Comparison of ENCODE assay signal across 10 mouse cellular contexts in the genomic region with DNA sequence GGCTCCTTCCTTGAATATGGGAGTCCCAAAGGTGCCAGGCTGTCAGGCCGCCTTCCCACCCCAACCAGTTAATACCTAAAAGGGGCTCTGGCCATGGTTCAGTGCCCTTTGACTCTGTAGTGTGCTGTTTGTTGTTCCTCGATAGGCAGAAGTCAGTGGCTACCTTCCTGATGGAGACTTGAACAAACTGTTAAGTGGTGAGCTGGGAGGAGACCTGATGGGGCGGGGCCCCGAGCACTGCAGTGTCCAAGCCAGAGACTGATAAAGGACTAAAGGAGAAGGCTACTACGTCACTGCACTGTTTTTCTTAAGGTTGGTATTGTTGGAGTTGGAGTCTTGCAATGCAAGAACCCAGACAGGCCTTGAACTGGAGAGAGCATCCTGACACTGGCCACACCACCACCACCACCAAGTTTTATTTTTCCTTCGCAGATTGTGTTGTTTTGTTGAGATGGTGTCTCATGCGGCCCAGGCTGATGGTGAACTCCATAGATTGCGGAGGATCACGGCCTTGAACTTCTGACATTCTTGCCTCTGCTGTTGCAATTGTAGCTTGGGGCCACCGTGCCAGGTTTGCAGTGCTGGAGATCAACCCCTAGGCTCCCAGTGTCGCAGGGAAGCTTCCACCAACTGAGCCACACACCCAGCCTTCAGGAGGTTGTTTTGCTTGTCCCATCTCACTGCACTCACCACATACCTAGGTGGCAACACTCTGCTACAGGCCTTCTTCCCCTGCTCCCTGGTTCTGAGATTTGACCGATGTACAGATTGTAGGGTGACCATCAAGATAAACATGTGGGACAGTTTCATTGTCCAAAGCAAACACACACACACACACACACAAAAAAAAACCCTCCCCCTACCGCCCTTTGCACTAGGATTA. TPM values are rescaled to one million over a fixed set of nuclear protein-coding genes. Genes with fewer than 3 reads are reported as not detected.
DNase-seq lines count a peak whose midpoint lies in the region; ATAC-seq and TF ChIP-seq lines count a peak whose summit lies in the region.
"Had no signal": no experiment of that assay in that cellular context is flagged by ENCODE, and none has a peak within 500 bp of the region (broad histone marks: within the 10 kb centered on the region; RNA-seq: fewer than 3 reads in every experiment).

No protein-coding gene starts in this region.

- peaks cover 46% of the 10 kb centered on the region for H3K4me1 ChIP-seq in midbrain, embryonic 10.5 days
- peaks cover 14% of the 10 kb centered on the region for H3K4me1 ChIP-seq in midbrain, embryonic 16.5 days (ENCODE audit: control insufficient read depth, insufficient read depth, low read length)
- no peaks in the 10 kb centered on the region; the same call in 1 of the 2 replicates for H3K4me1 ChIP-seq in liver, adult 2 months (ENCODE audit: control insufficient read depth, insufficient read depth, low read length)

- H3K4me3 ChIP-seq in midbrain, embryonic 10.5 days = peak overlapping the region; percentile 97; the same call in 1 of the 2 replicates
- H3K4me3 ChIP-seq in midbrain, embryonic 16.5 days (ENCODE audit: low read depth, low read length) = no peak overlapping the region
- H3K4me3 ChIP-seq in liver, adult 2 months (ENCODE audit: insufficient read depth, low read depth, low read length) = no peak overlapping the region
- H3K4me3 ChIP-seq: megakaryocyte, embryonic 14.5 days had no signal

- 55% methylated on average over 13 of the region's 13 CpGs for WGBS in midbrain, embryonic 10.5 days
- 66% methylated on average over 13 of the region's 13 CpGs for WGBS in midbrain, embryonic 16.5 days
- 60% methylated on average over 13 of the region's 13 CpGs for WGBS in liver, adult 2 months

- no peaks in the 10 kb centered on the region for H3K27me3 ChIP-seq in midbrain, embryonic 10.5 days (ENCODE audit: low read depth, poor library complexity, severe bottlenecking)
- H3K27me3 ChIP-seq in midbrain, embryonic 16.5 days (ENCODE audit: control insufficient read depth, insufficient read depth, low read depth, low read length) = no peaks in the 10 kb centered on the region
- no peaks in the 10 kb centered on the region for H3K27me3 ChIP-seq in liver, adult 2 months (ENCODE audit: control insufficient read depth, insufficient read depth, low read length)
- H3K27me3 ChIP-seq: megakaryocyte, embryonic 14.5 days had no signal

- no peak for TF ChIP-seq CTCF in liver, adult 2 months (IDR thresholded peaks at IDR 0.05; ENCODE audit: low read depth, low read length)

- H3K9ac ChIP-seq in midbrain, embryonic 16.5 days (ENCODE audit: low read depth, low read length) = no peak overlapping the region
- H3K9ac ChIP-seq in liver, adult 2 months (ENCODE audit: low read depth, low read length) = no peak overlapping the region

- ATAC-seq in midbrain, embryonic 16.5 days = no peak

- no peak overlapping the region for H3K4me2 ChIP-seq in midbrain, embryonic 16.5 days (ENCODE audit: low read length)

- peak overlapping the region; percentile 100 for H3K27ac ChIP-seq in midbrain, embryonic 10.5 days (replicated peaks)
- H3K27ac ChIP-seq in midbrain, embryonic 16.5 days (ENCODE audit: low read length) = no peak overlapping the region
- no peak overlapping the region for H3K27ac ChIP-seq in liver, adult 2 months (replicated peaks; ENCODE audit: insufficient read depth, low read depth, low read length)

- 0 out of 2 replicates have a peak, but pooled peaks cover 3% of the 10 kb centered on the region for H3K79me2 ChIP-seq in liver, adult 2 months (ENCODE audit: control insufficient read depth, insufficient read depth, low read length)

- peaks cover 3% of the 10 kb centered on the region; the same call in 1 of the 2 replicates for H3K36me3 ChIP-seq in midbrain, embryonic 10.5 days
- no peaks in the 10 kb centered on the region for H3K36me3 ChIP-seq in midbrain, embryonic 16.5 days (ENCODE audit: control insufficient read depth, insufficient read depth, low read length)
- H3K36me3 ChIP-seq in liver, adult 2 months (ENCODE audit: control insufficient read depth, insufficient read depth, low read length) = no peaks in the 10 kb centered on the region

- TF ChIP-seq POLR2A in liver, adult 2 months (IDR thresholded peaks at IDR 0.05; ENCODE audit: extremely low read depth, insufficient read depth, low read length) = no peak

- DNase-seq in cerebellum, adult 9-11 months = peak; percentile 16
- DNase-seq in cerebellum, postnatal 14 days = no peak
- no peak for DNase-seq in midbrain, embryonic 10.5 days (ENCODE audit: low spot score)
- DNase-seq in liver, adult 2 months (ENCODE audit: extremely low read depth, low read depth, low spot score) = peak; percentile 36
- peak; percentile 45 for DNase-seq in yolk sac, embryonic 10.5 days (ENCODE audit: low spot score)
- DNase-seq in layer of hippocampus, postnatal 14 days (ENCODE audit: low spot score in 2 of 2) = no peak
- DNase-seq in B cell, adult 2 months = no peak
- DNase-seq: layer of hippocampus, postnatal 36 days had no signal

- no peaks in the 10 kb centered on the region for H3K9me3 ChIP-seq in midbrain, embryonic 10.5 days (replicated peaks)
- no peaks in the 10 kb centered on the region for H3K9me3 ChIP-seq in midbrain, embryonic 16.5 days (replicated peaks; ENCODE audit: control insufficient read depth, low read length, poor library complexity, severe bottlenecking)
- H3K9me3 ChIP-seq: megakaryocyte, embryonic 14.5 days had no signal

RNA-seq across cellular contexts. Expression of gene Msi2, which starts 2.2 kb away (rescaled TPM):
- 25.3 and 30.5 TPM in 2 replicates for polyA plus RNA-seq in midbrain, embryonic 10.5 days (2016; fragmentation: Nextera tagmentation; extraction: Ambion mirVana)
- polyA plus RNA-seq in midbrain, embryonic 16.5 days (2015; fragmentation: Nextera tagmentation; extraction: Ambion mirVana) = 29.4 and 32.8 TPM in 2 replicates
- total RNA-seq in liver, adult 2 months (2014; rRNA removed) = 10.8 and 14.9 TPM in 2 replicates
- polyA plus RNA-seq in liver, adult 2 months (2012; rRNA removed) = 6.4 and 6.9 TPM in 2 replicates
- 100 to 1,000 TPM; 116 to 121 TPM for total RNA-seq in layer of hippocampus, postnatal 14 days (2021)

Comparison
In these comparisons a context has a peak if more than half of its experiments do, and no peak if none do; other contexts are left out.
1. DNase-seq: peak in cerebellum, adult 9-11 months (single experiment), liver, adult 2 months (single experiment) and yolk sac, embryonic 10.5 days (single experiment); none in cerebellum, postnatal 14 days (0 of 2), midbrain, embryonic 10.5 days (single experiment), layer of hippocampus, postnatal 14 days (0 of 2) and B cell, adult 2 months (0 of 2).